Mouse (Mus musculus): ENCODE results near the gene Actl10. TPM values are rescaled to one million over a fixed set of nuclear protein-coding genes. Genes with fewer than 3 reads are reported as not detected.

The Actl10 gene
- polyA plus RNA-seq, 1 experiment from 2014 or later: 0.26 TPM

Other genes with a start within 250 kb of the Actl10 start
- gene Bpifb9b, start 244.5 kb upstream of the Actl10 start, polyA plus RNA-seq (2015; fragmentation: Nextera tagmentation; extraction: Ambion mirVana): not detected in 2 replicates
- 13.6 and 14.8 TPM in 2 replicates for gene Cdk5rap1, start 178.8 kb upstream of the Actl10 start, polyA plus RNA-seq (2015; fragmentation: Nextera tagmentation; extraction: Ambion mirVana)
- gene Snta1, start 143.7 kb upstream of the Actl10 start, polyA plus RNA-seq (2015; fragmentation: Nextera tagmentation; extraction: Ambion mirVana): 53.2 and 54.3 TPM in 2 replicates
- gene Cbfa2t2, start 115.3 kb upstream of the Actl10 start, polyA plus RNA-seq (2015; fragmentation: Nextera tagmentation; extraction: Ambion mirVana): 25.9 and 31.0 TPM in 2 replicates
- 0.43 and 0.99 TPM in 2 replicates for gene 1700003F12Rik, start 4.7 kb upstream of the Actl10 start, polyA plus RNA-seq (2015; fragmentation: Nextera tagmentation; extraction: Ambion mirVana)
- 2.0 and 2.4 TPM in 2 replicates for gene Necab3, start 7.1 kb downstream of the Actl10 start, polyA plus RNA-seq (2015; fragmentation: Nextera tagmentation; extraction: Ambion mirVana)
- gene E2f1, start 18.1 kb downstream of the Actl10 start, polyA plus RNA-seq (2015; fragmentation: Nextera tagmentation; extraction: Ambion mirVana): 17.0 and 23.1 TPM in 2 replicates
- 24.6 and 27.1 TPM in 2 replicates for gene Pxmp4, start 51.9 kb downstream of the Actl10 start, polyA plus RNA-seq (2015; fragmentation: Nextera tagmentation; extraction: Ambion mirVana)
- gene Zfp341, start 61.5 kb downstream of the Actl10 start, polyA plus RNA-seq (2015; fragmentation: Nextera tagmentation; extraction: Ambion mirVana): 0.53 and 0.77 TPM in 2 replicates
- gene 4930519P11Rik, start 61.7 kb downstream of the Actl10 start, polyA plus RNA-seq (2015; fragmentation: Nextera tagmentation; extraction: Ambion mirVana): not detected in 2 replicates
- gene Chmp4b, start 99.9 kb downstream of the Actl10 start, polyA plus RNA-seq (2015; fragmentation: Nextera tagmentation; extraction: Ambion mirVana): 24.1 and 25.1 TPM in 2 replicates
- not detected in 2 replicates for gene Gm14214, start 218.3 kb downstream of the Actl10 start, polyA plus RNA-seq (2015; fragmentation: Nextera tagmentation; extraction: Ambion mirVana)
- 28.9 and 32.9 TPM in 2 replicates for gene Raly, start 239.3 kb downstream of the Actl10 start, polyA plus RNA-seq (2015; fragmentation: Nextera tagmentation; extraction: Ambion mirVana)
- gene a, start 239.6 kb downstream of the Actl10 start, polyA plus RNA-seq (2015; fragmentation: Nextera tagmentation; extraction: Ambion mirVana): 0.30 and 0.71 TPM in 2 replicates

Data from heart, embryonic 15.5 days (tissue).